Mouse (Mus musculus): ENCODE results near the gene Nsg2.

Gene Nsg2

DNA sequence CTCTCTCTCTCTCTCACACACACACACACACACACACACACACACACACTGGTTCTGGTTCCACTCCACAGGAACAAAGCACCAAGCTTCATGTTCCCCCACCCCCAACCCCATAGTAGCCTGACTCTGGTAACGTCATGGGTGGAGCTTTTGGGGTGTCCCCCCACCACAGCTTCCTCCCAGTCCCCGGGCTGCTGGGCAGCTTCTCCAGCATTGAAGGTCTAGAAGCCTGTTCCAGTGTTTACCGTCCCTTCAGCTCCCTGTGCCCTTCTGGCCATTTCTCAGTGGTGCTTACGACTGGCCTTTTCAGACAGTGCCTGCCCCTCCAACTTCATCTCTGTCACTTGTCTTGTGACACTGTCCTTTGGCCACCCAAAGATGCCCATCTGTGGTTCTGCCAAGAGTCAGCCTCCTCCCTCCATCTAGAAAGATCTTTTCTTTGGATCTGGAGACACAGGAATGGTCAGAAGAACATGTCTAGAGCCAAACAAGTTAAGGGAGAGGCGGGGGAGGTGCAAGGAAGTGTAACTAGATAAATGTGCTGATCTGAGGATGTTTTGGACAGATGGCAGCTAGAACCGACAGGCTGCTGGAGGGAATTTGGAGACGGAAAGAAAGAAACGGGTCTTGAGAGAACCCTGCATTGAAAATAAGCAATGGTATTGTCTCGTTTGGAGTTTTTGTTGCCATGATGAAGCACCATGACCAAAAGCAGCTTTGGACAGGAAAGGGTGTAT is 11.8 kb downstream of the Nsg2 start:
- DNase-seq (ENCODE audit: low spot score in 2 of 2): no peak

DNA sequence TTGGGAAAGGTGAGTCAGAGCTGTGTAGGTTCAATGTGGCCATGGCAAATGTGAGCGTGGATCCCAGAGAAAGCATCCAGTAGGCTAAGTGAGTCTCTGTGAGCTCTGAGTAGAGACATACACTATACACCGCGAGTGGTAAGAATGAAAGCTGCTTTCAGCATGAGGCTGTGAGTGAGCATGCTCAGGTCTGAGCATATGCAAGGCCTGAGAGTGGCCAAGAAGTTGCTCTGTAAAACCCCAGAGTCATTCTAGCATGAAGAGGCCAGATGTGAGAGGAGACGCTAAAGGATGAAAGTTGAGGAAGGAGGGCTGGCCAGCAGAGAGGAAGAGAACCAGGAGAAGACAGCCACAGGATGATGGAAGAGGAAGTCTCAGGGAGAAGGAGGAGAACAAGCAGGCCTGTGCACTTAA is 12.8 kb downstream of the Nsg2 start:
- DNase-seq (ENCODE audit: low spot score in 2 of 2): no peak

DNA sequence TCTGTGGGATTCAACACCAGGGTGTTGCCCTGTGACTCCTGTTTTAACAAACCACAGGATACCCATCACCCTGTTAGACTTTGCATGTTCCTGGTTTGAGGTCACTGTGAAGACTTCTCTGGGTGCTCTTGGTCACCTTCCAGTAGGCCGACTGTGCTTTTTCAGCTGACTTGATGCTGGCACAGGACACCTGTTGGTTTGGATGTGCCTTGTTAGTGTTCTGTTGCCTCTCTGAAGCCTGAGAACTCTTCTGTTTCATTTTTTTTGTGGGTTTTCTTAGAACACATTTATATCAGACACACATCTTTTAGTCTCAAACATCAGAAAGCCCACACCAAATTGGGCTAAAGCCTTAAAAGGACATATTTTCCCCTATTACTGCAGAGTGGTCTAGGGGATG is 13.3 kb downstream of the Nsg2 start:
- DNase-seq (ENCODE audit: low spot score in 2 of 2): no peak

DNA sequence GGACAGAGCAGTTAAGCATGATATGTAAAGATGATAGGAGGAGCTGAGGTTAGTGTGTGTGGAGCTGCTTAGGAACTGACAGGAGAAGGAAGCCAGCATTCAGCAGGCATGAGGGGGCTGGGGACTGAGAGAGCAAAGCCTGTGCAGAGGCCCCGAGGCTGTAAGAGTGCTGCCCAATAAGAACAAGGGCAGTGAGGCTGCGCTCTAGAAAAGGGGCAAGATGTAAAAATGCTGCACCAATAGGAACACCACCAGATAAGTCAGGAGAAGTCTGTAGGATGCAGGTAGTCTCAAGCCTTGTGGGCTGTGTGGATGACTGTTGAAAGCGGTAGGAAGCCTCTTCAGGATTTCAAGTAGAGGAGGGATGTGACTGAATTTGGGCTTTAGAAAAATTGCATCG is 17.9 kb downstream of the Nsg2 start:
- DNase-seq (ENCODE audit: low spot score in 2 of 2): no peak

DNA sequence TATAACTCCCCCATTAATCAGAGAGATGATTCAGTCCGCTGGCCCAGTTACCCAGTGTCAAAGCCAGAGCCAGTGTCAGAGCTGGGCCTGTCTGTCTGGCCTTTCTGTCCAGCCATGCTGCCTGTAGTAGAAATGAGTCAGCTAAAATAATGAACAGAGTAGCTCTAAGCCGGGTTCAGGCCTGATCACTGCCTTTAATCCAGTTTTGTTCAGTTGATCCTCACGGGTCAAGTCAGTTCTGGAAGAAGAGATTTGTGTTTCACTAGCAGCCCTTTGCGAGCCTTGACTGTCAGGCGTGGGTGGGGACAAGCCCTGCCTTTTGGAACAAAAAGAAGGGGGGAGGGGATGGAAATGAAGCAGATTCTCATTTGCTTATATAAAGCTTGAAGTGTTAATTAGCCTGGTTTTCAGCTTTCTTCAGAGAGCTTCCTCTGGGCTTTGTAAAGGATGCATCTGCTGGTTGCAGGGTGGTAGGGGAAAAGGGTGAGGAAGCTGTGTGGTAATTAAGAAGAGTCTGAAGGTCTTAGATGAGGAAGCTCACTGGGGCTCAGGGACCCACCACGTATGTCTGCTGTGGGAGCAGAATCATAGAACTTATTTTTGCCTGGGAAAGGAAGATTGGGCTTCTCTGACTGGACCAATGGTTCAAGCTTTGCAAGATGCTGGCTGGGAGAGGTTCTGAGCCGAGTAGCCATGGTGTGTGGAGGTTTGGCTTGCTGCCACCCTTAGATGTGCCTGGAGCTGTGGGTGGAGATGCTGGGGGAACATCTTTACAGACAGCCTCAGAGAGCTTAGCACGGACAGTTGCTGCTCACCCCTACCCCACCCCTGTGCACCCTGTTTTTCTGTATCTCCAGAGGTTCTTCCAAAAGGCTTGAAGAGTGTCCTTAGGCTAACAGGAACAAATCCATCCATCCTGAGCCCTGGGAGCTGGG is 20.0 kb downstream of the Nsg2 start:
- DNase-seq (ENCODE audit: low spot score in 2 of 2): no peak

DNA sequence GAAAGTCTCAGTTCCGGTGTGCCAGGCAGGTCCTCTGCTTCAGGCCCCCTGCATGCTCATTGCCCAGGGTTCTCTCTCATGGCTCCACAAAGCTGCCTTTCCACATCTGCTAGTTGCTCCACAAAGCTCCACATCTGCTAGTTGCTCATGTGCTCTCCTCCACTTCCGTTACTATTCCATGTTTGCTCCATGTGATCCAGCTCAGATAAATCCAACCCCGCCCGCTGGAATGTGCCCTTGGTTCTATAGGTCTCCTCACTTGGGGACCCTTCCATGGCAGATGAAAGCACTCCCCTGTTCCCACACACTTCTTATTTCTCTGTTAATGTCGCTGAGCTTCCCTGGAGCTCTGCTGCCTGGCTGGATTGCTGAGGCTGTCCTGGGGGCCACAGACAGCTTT is 26.4 kb downstream of the Nsg2 start:
- DNase-seq (ENCODE audit: low spot score in 2 of 2): no peak

DNA sequence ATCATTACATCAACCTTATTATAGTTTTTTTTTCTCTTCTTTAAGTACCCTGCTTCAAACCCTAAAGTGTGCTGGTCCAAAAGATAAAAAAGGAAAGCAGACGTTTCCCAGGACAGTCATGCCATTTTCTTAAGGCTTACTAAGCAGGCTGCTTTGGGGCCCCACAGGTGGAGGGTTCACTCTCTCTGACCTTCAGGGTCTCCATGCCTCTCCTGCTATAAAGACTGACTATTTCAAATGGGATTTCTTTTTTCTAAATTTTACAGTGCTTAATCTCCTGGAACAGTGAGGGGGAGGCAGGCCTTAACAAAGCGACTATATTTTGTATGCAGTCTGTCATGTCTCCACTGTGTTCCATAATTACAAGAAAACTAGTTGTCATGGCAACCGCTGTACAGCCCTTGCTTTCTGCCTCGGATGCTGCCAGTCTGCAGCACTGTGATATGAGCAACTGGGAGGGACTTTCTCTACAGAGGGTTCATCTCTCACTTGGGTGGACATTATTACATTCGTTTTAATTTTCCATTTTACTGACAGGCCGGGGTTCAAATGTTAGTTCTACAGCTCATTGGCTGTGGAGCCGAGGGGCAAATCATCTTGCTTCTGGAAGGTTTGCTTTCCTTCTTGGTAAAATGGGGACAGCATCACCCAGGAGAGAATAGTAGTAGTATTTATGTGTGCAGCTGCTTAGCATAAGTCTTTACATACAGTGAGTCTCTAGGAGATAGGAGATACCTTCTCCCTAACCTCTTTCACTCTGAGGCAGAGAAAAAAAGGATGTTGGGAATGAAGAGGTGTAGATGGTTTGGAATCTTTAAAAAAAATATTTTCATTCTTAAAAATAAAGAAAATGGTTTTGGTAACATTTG is 27.4 kb downstream of the Nsg2 start:
- peak; percentile 40 to 70 for DNase-seq (ENCODE audit: low spot score in 2 of 2)

DNA sequence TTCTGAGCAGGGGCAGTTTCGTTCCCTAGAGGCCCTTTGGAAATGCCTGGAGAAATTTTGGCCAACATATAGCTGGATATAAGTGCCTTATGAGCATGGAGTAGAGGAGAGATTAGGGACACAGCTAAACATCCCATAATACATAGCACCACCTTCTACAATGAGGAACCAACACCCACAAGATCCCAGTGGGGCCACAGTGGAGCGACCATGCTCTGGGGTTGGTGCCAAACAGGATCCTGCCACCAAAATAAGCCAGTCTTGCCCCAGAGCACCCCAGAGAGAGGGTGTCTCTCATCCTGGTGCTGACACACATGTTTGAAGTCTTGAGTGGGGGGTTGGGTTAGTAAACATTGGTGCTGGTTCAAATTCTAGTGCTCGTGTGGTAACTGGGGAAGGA is 28.3 kb downstream of the Nsg2 start:
- DNase-seq (ENCODE audit: low spot score in 2 of 2): no peak

DNA sequence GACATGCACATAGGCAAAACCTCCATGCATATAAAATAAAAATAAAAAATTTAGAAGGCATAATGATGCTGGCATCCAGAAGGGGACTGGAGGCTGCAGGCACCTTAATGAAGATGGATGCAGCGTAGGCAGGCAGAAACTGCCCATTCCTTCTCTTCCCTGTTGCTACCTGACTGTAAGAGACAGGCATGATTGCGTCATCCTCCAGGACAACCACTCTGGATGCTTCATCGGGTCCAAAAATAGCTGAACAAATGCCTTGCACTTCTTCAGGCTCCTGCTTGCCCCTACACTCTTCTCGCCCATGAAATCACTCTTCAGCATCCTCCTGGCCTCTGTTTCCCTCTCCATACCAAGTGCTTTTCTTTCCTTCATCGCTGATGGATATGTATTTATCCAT is 29.1 kb downstream of the Nsg2 start:
- DNase-seq (ENCODE audit: low spot score in 2 of 2): no peak

DNA sequence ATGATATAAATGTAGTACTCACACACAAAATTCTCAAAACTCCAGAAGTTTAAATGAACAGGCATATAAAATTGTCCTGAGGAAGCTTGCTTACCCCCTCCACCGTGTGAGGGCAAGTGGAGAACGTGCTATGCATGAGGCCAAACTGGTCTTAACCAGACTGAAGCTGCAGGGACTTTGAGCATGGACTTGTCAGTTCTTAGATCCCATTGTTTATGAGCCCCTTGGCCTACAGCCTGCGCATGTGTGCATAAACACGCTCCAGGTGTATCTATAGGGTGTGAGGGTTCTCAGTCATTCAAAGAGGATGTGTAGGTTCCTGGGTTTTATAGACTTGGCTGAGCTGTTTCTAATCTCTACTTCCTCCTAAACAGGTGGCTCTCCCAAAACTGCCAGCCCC is 31.1 kb downstream of the Nsg2 start:
- DNase-seq (ENCODE audit: low spot score in 2 of 2): no peak

DNA sequence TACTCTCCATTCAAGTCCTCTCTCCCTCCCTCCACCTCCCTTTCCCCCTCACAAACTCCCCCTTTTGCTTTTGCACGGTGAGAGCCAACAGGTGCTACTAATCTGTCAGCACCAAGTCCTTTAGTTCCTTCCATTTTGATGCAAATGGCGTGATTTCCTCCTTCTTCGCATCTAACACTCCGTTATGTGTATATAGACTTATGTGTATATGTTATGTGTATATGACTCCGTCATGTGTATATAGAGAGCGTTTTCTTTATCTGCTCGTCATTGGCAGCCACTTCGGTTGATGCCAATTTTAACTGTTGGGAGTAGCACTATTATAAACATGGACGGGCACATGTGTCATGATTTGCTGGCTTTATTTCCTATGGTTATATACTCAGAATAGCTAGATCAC is 31.8 kb downstream of the Nsg2 start:
- no peak for DNase-seq (ENCODE audit: low spot score in 2 of 2)

DNA sequence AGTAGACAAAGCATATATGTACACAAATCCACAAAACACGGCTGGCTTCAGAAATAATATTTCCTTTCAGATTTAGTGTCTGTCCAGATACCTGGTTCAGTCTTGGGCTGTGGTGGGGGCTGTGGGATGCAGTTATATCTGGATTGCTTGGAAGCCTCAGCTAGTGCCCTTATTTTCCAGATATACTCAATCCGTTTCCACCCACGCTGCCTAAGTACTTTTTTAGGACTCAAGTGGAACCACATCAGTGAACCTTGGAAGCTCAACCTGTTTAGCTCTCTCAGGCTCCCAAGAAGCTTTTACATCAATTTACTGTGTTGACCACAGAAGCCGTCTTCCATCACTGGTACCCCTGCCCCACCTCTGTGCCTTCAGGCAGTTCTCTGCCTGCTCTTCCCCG is 35.6 kb downstream of the Nsg2 start:
- no peak for DNase-seq (ENCODE audit: low spot score in 2 of 2)

DNA sequence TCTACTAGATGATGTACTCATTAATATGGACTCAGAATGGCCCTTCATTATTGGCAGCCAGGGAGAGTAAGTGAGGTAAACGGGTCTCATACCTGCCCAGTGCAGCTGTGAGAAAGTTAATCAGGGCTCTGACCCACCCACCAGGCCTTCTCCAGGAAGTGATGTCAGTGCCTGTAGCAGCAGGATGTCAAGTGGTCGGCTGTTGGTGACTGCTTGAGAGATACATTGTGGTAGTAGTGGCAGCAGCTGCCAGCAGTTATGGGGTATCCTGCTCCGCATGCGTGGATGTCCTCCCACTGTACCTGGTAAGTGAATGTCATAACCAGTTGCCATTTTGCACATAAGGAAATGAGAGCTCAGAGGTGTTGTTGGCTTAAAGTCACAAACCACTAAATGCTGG is 39.4 kb downstream of the Nsg2 start:
- DNase-seq (ENCODE audit: low spot score in 2 of 2): no peak

DNA sequence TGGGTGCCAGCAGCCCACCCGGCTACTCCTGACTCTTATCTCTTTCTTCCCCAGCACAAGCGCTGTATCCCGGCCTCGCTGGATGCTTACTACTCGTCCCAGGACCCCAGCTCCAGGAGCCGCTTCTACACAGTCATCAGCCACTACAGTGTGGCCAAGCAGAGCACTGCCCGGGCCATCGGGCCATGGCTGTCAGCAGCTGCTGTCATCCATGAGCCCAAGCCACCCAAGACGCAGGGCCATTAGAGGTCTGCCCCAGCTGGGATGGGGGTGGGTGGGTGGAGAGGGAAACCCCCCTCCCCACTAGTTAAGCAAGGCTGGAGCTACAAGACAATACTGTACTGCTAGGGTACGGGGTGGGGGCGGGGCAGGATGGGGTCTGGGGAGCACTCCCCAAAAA is 57.1 kb downstream of the Nsg2 start:
- DNase-seq (ENCODE audit: low spot score in 2 of 2): no peak

DNA sequence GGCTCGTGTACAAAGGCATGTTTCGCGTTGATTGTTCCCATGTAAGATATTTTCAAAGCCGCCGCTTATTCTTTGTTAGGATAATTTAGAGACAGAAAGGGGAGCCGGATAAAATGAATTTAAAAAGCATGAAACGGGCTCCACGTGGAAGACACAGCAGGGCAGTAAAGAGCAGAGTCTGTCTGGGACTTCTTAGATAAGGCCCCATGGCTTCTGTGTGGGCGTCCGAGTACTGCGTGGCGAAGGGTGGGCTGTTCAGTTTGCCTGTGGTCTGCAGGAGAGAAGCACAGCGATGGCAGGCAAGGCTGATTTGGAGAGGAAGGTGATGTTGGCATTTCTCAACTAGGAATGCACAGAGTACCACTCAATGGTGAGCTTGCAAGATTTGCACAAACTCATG is 57.6 kb downstream of the Nsg2 start:
- DNase-seq (ENCODE audit: low spot score in 2 of 2): no peak

DNA sequence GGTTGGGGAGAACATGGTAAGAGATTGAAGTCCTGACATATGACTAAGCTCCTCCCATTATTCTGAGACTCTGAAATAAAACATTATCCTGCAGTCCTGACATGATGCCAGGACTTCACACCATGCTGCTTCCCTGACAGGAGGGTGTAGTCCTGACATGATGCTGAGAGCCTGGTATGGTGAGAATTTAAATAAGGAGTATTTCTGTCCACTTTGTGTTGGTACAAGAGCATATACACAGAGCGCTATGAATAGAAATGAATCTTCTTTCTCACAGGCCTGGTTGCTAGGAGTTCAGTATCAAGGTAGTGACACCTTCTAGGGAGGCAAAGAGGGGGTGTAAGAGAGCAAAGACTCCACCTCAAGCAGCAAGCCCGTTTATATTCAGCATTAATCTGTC is 60.8 kb downstream of the Nsg2 start:
- no peak for DNase-seq (ENCODE audit: low spot score in 2 of 2)

DNA sequence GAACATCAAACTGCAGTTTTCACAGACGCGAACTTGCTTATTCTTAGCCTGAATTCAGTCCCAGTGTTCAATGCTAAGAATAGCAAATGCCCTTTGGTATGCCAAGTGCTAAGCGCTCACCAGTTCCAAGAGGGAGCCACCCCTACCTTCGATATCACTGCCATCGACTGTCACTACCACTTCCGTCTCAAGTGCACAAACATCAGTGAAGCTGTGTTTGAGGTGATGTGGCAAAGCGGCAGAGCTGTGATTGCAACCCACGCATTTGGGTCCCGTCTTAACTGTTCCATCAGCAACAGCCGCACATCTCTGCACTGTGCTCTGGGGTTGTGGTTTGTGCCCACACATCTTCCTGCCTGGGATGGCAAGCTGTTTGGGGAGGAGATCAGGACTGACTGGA is 61.6 kb downstream of the Nsg2 start:
- DNase-seq (ENCODE audit: low spot score in 2 of 2): peak; percentile 45 to 59

DNA sequence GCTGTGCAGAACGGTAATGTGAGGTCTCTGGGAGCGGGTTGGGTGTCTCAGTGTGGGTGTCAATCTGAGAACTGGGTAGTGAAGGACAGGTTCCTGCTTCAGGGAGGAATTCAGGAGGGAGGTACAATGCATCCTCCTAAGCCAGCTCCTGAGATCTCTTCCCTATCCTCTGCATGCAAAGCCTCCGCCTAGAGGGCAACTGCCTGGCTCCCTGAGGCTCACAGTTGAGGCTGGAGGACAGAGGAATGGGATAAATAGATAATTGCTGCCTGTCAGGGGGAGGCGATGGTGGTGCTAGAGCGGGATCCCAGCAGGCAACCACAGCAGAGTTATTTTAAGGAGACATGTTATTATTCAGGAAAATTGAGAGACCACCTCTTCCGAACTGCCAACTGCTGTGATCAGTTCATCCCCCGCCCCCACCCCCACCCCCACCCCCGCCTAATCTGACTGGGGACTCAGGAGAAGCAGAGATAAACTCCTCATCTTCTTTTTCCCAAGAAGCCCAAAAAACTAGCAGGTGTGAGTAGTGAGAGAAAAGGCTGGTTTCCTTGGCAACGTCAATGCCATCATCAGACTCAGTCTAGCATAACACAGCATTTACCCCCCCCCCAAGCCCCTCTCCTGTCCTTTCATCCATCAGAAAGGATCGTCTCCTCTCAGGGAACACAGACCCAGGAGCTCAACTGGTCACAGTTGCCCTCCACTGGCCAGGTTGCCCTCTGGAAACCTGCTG is 63.7 kb downstream of the Nsg2 start:
- no peak for DNase-seq (ENCODE audit: low spot score in 2 of 2)

DNA sequence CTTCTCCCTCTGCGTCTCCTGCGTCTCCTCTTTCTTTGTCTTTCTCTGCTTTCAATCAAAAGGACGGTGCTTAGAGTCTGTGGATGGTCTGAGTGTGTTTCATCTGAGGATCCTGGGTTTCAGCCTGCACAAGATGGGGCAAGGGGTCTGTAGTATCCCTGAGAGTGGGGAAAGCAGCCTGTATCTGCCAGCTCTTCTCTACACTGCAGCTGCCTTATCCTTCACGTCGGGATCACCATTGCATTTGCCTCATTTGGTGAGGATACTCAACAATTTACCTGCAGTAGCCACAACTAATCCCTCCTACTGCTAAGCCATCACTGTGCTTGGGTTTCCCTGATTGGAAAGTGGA is 64.2 kb downstream of the Nsg2 start:
- DNase-seq (ENCODE audit: low spot score in 2 of 2): no peak

DNA sequence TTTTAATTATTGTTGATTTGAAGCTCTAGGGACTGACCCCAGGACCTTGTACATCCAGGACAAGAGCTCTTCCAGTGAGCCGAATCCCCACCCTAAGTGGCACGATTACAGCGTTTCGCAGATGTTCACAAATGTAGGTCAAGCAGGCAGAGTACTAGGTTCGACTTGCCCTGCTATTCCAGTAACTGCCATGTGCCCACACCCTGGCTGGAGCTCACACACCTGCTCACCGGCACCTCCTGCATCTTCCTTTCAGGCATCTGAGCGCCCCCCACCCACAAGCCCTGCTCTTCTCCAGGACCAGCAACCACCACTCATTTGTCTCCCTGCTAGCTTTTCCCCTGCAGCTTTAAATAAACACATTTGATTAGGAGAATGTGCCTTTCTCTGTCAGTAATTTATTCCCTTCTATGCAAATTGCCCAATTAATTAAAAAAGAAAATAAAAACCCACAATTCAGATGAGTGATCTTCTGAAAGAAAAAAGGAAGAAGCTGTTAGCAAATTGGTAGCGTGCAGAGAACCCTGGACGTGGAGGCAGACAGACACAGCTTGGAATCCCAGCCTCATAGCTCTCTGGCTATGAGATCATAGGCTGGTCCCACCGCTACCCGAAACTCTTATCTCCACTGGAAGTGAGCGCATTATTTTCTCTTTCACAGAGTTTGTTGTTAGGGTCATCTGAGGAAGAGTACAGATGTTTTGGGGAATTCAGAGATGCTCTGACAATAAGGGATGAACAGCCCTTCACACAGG is 68.7 kb downstream of the Nsg2 start:
- no peak for DNase-seq (ENCODE audit: low spot score in 2 of 2)

DNA sequence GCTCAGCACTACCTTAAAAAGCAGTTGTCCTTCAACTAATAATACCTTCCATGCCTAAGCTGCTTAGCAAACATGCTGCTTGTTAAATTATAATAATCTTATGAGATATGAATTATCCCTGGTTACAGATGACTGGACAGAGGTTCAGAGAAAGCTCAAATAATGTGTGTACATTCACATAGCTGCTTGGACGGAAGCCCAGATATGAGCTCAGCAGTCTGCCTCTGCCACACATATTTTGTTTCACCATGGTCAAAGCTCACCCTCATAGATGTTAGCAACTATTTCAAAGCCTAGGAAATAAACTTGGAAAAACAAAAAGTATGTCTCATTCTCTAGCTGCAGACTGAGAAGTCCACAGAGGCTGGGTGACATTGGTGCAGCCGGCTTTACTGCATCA is 74.9 kb downstream of the Nsg2 start:
- DNase-seq (ENCODE audit: low spot score in 2 of 2): no peak

Data from frontal cortex, postnatal 10 days (tissue).